Mouse (Mus musculus) brain, embryonic 14.5 days (tissue): Measurements from ENCODE around the gene Ap1b1.

Experiments used
- CTCF ChIP-seq: fragments of 200-500 bp; IDR thresholded peaks from 2 replicates; pipeline ENCODE4 v1.5.1; 2012; ENCODE audit warnings: inconsistent platforms, mild to moderate bottlenecking, moderate library complexity, borderline replicate concordance; ENCODE audit not compliant: insufficient read depth, insufficient read length; ENCODE audit errors: extremely low read depth
- POLR2A ChIP-seq: fragments of 200-500 bp; IDR thresholded peaks from 2 replicates; pipeline ENCODE4 v1.6.1; 2012; ENCODE audit warnings: mild to moderate bottlenecking, inconsistent platforms, borderline replicate concordance; ENCODE audit not compliant: poor library complexity, insufficient read depth, insufficient read length, severe bottlenecking; ENCODE audit errors: extremely low read depth

DNA sequence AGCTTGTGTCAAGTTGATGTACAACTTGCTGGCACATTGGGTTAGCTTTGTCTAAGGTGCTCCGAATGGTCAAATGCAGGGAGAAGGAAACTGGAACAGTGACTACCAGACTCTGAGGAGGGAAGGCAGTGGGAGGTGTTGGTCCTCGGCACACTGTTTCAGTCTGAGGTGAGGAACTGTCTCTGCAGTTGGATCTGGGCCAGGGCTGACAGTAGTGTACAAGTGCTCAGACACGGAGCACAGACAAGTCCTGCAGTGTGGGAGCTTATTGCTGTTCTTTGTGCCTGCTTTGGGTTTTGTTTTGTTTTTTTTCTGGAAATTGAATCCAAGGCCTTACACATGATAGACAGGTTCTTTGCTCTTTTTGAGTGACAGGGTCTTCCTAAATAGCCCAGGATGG lies 3.6 kb upstream of the Ap1b1 start:
- TF ChIP-seq CTCF, result no peak
- no peak for TF ChIP-seq POLR2A
